Mouse (Mus musculus) small intestine, adult 2 months (tissue): ENCODE measurements around the gene Gm14124.
"Not testable (repeated sequence)": the region's sequence is repeated elsewhere in the genome, so short reads cannot be mapped to it uniquely, and the experiment has no call there.

Source experiments
- CTCF ChIP-seq: fragments of 200-500 bp; IDR thresholded peaks from 2 replicates; pipeline ENCODE4 v1.5.1; 2012; ENCODE audit warnings: low read depth, mild to moderate bottlenecking, control low read depth, inconsistent platforms, low read length, moderate library complexity, mixed read lengths; ENCODE audit not compliant: insufficient replicate concordance, insufficient read length; ENCODE audit errors: extremely low read depth
- POLR2A ChIP-seq: fragments of 200-500 bp; IDR thresholded peaks from 2 replicates; pipeline ENCODE4 v1.6.1; 2012; ENCODE audit warnings: low read depth, mild to moderate bottlenecking, control low read depth, inconsistent platforms, low read length, moderate library complexity

DNA sequence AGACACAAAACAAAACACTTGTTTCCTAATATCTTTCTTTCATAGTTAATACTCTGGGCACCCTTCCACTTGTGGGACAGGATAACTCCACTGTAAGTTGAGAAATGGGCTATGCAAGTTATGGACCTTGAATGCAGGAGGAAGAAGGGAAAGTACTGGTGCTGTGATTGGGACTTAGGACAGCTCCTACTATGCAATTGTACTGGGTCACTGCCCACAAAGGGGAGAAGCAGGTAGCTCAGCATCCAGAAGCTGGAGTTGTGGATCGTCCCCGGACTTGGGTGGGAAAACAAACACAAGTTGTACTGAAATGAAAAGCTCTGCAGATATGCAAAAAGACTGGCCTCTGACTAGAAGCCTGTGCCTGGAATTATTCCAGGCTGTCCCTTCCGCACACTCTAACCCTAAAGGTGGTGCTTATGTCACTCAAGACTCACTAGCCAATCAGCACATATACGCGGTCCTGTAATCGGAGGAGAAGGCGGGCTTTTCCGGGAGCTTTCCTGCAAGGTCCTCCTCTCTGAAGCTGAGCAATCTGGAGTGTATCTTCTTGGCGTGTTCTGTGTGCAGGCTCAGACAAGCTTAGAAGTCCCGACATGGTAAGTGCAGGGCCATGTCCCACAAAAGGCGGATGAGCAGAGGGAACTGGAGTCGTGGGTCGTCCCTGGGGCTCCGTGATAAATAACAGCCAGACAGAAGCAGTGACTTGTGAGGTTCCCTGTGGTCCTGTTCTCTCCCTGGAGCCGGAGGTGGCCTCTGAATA lies 39.5 kb upstream of the Gm14124 start, which contains the start of gene Zfp937:
- TF ChIP-seq CTCF, POLR2A: not testable (repeated sequence)
